Mouse (Mus musculus) thymus, adult 2 months (tissue): Measurements from ENCODE around the gene Rpl24. TPM values are rescaled to one million over a fixed set of nuclear protein-coding genes. Genes with fewer than 3 reads are reported as not detected.
"Not testable (repeated sequence)": the region's sequence is repeated elsewhere in the genome, so short reads cannot be mapped to it uniquely, and the experiment has no call there.

Experiments
- DNase-seq: peaks from one replicate; pipeline ENCODE4 v3.0.0; 2021
- H3K27ac ChIP-seq: fragments of 200-500 bp; 2 replicates; pipeline ENCODE4 v1.5.1; 2012; ENCODE audit warnings: low read length, control low read depth; ENCODE audit not compliant: control insufficient read depth, insufficient read depth
- H3K27me3 ChIP-seq: fragments of 200-500 bp; 2 replicates; pipeline ENCODE4 v1.6.1; 2012; ENCODE audit warnings: mild to moderate bottlenecking, low read length, moderate library complexity, mixed read lengths; ENCODE audit not compliant: control insufficient read depth, insufficient read depth
- H3K36me3 ChIP-seq: fragments of 200-500 bp; 2 replicates; pipeline ENCODE4 v1.6.1; 2012; ENCODE audit warnings: mild to moderate bottlenecking, low read length, moderate library complexity; ENCODE audit not compliant: control insufficient read depth, insufficient read depth
- H3K4me1 ChIP-seq: fragments of 200-500 bp; replicated peaks from 2 replicates; pipeline ENCODE4 v1.6.1; 2012; ENCODE audit warnings: low read length; ENCODE audit not compliant: control insufficient read depth, insufficient read depth
- H3K4me3 ChIP-seq: fragments of 200-500 bp; 2 replicates; pipeline ENCODE4 v1.5.1; 2012; ENCODE audit warnings: mild to moderate bottlenecking, low read length, control low read depth, moderate library complexity; ENCODE audit not compliant: control insufficient read depth, insufficient read depth
- CTCF ChIP-seq: fragments of 200-500 bp; IDR thresholded peaks from 2 replicates; pipeline ENCODE4 v1.5.1; 2012; ENCODE audit warnings: mild to moderate bottlenecking, control low read depth, low read length, moderate library complexity, borderline replicate concordance; ENCODE audit not compliant: control insufficient read depth, poor library complexity, insufficient read depth; ENCODE audit errors: extremely low read depth
- POLR2A ChIP-seq: fragments of 200-500 bp; IDR thresholded peaks from 2 replicates; pipeline ENCODE4 v1.6.1; 2012; ENCODE audit warnings: mild to moderate bottlenecking, low read length, control low read depth, moderate library complexity; ENCODE audit not compliant: control insufficient read depth, poor library complexity, insufficient read depth; ENCODE audit errors: extremely low read depth
- WGBS: fragments of 180-500 bp; shearing (Covaris S2); methylation state at CpG from one replicate; pipeline ENCODE4 v1.1.7; 2018; 5-methylcytosine and 5-hydroxymethylcytosine counted together
- polyA plus RNA-seq: library from polyadenylated mRNA; depleted of rRNA; stranded (reverse); fragments of >200 nt; gene quantifications from 2 replicates; pipeline ENCODE4 v1.2.3, GENCODE M21; 2012

Gene Rpl24
- polyA plus RNA-seq, 1 experiment = 151 TPM

GRCm38 (mm10) chr16:55951679-55952327 lies 14.3 kb upstream of the Rpl24 start:
- DNase-seq = peak; percentile 13
- 60% methylated on average over 7 of the region's 7 CpGs for WGBS
- no peaks in the 10 kb centered on the region for H3K27me3 ChIP-seq
- H3K36me3 ChIP-seq = no peaks in the 10 kb centered on the region
- H3K27ac ChIP-seq = peak overlapping the region; percentile 30; the same call in 1 of the 2 replicates
- no peak overlapping the region for H3K4me3 ChIP-seq
- no peak for TF ChIP-seq CTCF
- TF ChIP-seq POLR2A = no peak
- peaks cover 16% of the 10 kb centered on the region for H3K4me1 ChIP-seq

GRCm38 (mm10) chr16:55952771-55953170 lies 13.3 kb upstream of the Rpl24 start:
- H3K27ac ChIP-seq = peak overlapping the region; percentile 40; the same call in 1 of the 2 replicates
- peak; percentile 34 for DNase-seq

GRCm38 (mm10) chr16:55954196-55954595 lies 11.9 kb upstream of the Rpl24 start:
- H3K4me1 ChIP-seq = peaks cover 11% of the 10 kb centered on the region
- WGBS = 80% methylated on average over 9 of the region's 9 CpGs
- not testable (repeated sequence) for H3K4me3 ChIP-seq, DNase-seq, H3K27ac ChIP-seq, H3K36me3 ChIP-seq, H3K27me3 ChIP-seq

More at GRCm38 (mm10) chr16:55952771-55953170, 13.3 kb upstream of the Rpl24 start:
- Histone ChIP-seq H3K4me1 (peaks cover 11% of the 10 kb centered on the region), H3K4me3 (no peak overlapping the region), H3K36me3 (no peaks in the 10 kb centered on the region), H3K27me3 (no peaks in the 10 kb centered on the region)
- TF ChIP-seq POLR2A (no peak), CTCF (no peak)

- 89% methylated on average over 6 of the region's 11 CpGs for WGBS
- not testable (repeated sequence) for H3K27ac ChIP-seq, H3K4me3 ChIP-seq, H3K36me3 ChIP-seq, DNase-seq, H3K27me3 ChIP-seq, H3K4me1 ChIP-seq
Observed at GRCm38 (mm10) chr16:55963068-55963467, 3.0 kb upstream of the Rpl24 start.

- peak; percentile 49 for DNase-seq
- WGBS = 68% methylated on average over 4 of the region's 4 CpGs
- Histone ChIP-seq H3K36me3 (peaks cover 8% of the 10 kb centered on the region), H3K27ac (no peak overlapping the region), H3K27me3 (no peaks in the 10 kb centered on the region), H3K4me1 (0 out of 2 replicates have a peak, but pooled peaks cover 2% of the 10 kb centered on the region), H3K4me3 (no peak overlapping the region)
- TF ChIP-seq POLR2A (no peak), CTCF (no peak)
Observed at GRCm38 (mm10) chr16:55964126-55964949, 1.7 kb upstream of the Rpl24 start.

- DNase-seq = no peak
- Histone ChIP-seq H3K27me3 (no peaks in the 10 kb centered on the region), H3K4me3 (no peak overlapping the region), H3K27ac (no peak overlapping the region), H3K4me1 (0 out of 2 replicates have a peak, but pooled peaks cover 2% of the 10 kb centered on the region), H3K36me3 (peaks cover 36% of the 10 kb centered on the region)
- no peak for TF ChIP-seq CTCF
- TF ChIP-seq POLR2A = no peak
- 34% methylated on average over 1 of the region's 1 CpGs for WGBS
Observed at GRCm38 (mm10) chr16:55967221-55967620, 1.1 kb downstream of the Rpl24 start.

- no peak overlapping the region for H3K27ac ChIP-seq
- 84% methylated on average over 3 of the region's 3 CpGs for whole genome bisulfite sequencing
- TF ChIP-seq POLR2A (no peak), CTCF (no peak)
- peak; percentile 56 for DNase-seq
- no peaks in the 10 kb centered on the region for H3K27me3 ChIP-seq
- H3K4me1 ChIP-seq = peaks cover 2% of the 10 kb centered on the region; the same call in 1 of the 2 replicates
- peaks cover 37% of the 10 kb centered on the region for H3K36me3 ChIP-seq
- H3K4me3 ChIP-seq = no peak overlapping the region
Observed at GRCm38 (mm10) chr16:55969147-55969546, 3.1 kb downstream of the Rpl24 start.
